Mouse (Mus musculus) left cerebral cortex, adult 18-20 months (tissue): ENCODE results near the gene Trp53rkb. TPM values are rescaled to one million over a fixed set of nuclear protein-coding genes. Genes with fewer than 3 reads are reported as not detected.

Source experiments
- DNase-seq, 2 experiments: peaks; one replicate each; pipeline ENCODE4 v3.0.0; 2021 to 2022; ENCODE audit warnings: low spot score in 2 of 2, mixed read lengths in 1 of 2
- total RNA-seq, 2 experiments: library from RNA; stranded (reverse); gene quantifications; 2 replicates each; pipeline ENCODE4 v1.2.3; 2021

Gene Trp53rkb
- total RNA-seq, 2 experiments from 2014 or later, result 6.9 to 7.1 TPM

- peak; percentile 66 to 72 for DNase-seq
Measured at GRCm38 (mm10) chr2:166828306-166828705, 36.0 kb downstream of the Trp53rkb start.

- no peak for DNase-seq
Measured at GRCm38 (mm10) chr2:166830350-166830749, 38.0 kb downstream of the Trp53rkb start.

- DNase-seq, result no peak
Measured at GRCm38 (mm10) chr2:166834091-166834490, 41.8 kb downstream of the Trp53rkb start.

GRCm38 (mm10) chr2:166834796-166835195 lies 42.5 kb downstream of the Trp53rkb start:
- peak; percentile 46 to 57 for DNase-seq

GRCm38 (mm10) chr2:166835581-166835980 lies 43.2 kb downstream of the Trp53rkb start:
- DNase-seq, result no peak

GRCm38 (mm10) chr2:166841813-166842212 lies 49.5 kb downstream of the Trp53rkb start:
- DNase-seq, result no peak

Other genes with a start within 250 kb of the Trp53rkb start
- 100 to 1,000 TPM in 1 of 2 experiments, 10 to 100 TPM in 1; 91.3 to 104 TPM for gene Prex1, start 78.7 kb upstream of the Trp53rkb start, total RNA-seq
- 10 to 100 TPM; 63.4 to 64.9 TPM for gene Arfgef2, start 13.1 kb downstream of the Trp53rkb start, total RNA-seq
- gene Cse1l, start 113.5 kb downstream of the Trp53rkb start, total RNA-seq, result 10 to 100 TPM; 59.9 to 61.3 TPM
- gene Stau1, start 203.8 kb downstream of the Trp53rkb start, total RNA-seq, result 10 to 100 TPM; 71.0 to 73.2 TPM
- gene Ddx27, start 222.7 kb downstream of the Trp53rkb start, total RNA-seq, result 10 to 100 TPM; 27.8 to 28.6 TPM